Mouse (Mus musculus): Measurements from ENCODE around the gene Map4. TPM values are rescaled to one million over a fixed set of nuclear protein-coding genes. Genes with fewer than 3 reads are reported as not detected.

Gene Map4
- polyA plus RNA-seq, 1 experiment from 2014 or later: 33.9 TPM

DNA sequence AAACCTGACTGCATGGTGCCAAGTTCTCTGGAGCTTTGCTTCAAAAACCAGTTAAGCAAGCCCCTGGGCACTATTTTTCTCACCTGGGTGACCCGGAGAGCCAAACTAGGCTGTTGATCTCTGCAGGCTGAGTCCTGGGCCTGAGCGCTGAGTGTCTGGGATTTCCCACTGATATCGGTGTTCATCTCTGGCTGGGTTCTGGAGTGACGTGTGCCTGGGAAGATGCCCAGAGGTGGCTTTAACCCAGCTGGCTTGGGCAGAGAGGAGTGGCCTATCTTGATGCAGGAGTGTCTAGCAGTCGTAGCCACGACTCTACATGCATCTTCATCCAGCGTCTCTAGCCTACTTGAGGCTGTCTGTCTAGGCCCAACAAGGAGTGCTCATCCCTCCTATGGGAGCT lies 19.5 kb upstream of the Map4 start:
- no peak overlapping the region for H3K9ac ChIP-seq (ENCODE audit: low read depth, low read length)
- no peak for TF ChIP-seq CTCF (IDR thresholded peaks at IDR 0.05; ENCODE audit: low read depth)
- H3K27ac ChIP-seq: no peak overlapping the region
- H3K9me3 ChIP-seq (replicated peaks; ENCODE audit: low read length): no peaks in the 10 kb centered on the region
- no peak overlapping the region for H3K4me2 ChIP-seq (ENCODE audit: low read length)
- no peak for DNase-seq (ENCODE audit: low spot score)
- no peak for ATAC-seq (replicated peaks; ENCODE audit: low FRiP score, low read depth)
- H3K4me3 ChIP-seq (replicated peaks; ENCODE audit: low read depth, low read length): no peak overlapping the region
- 0 out of 2 replicates have a peak, but pooled peaks cover 4% of the 10 kb centered on the region for H3K4me1 ChIP-seq (replicated peaks; ENCODE audit: insufficient read depth, low read length)
- WGBS: 81% methylated on average over 7 of the region's 7 CpGs
- H3K27me3 ChIP-seq (ENCODE audit: insufficient read depth, low read length): no peaks in the 10 kb centered on the region
- H3K36me3 ChIP-seq (ENCODE audit: insufficient read depth, low read length): no peaks in the 10 kb centered on the region

- Histone ChIP-seq H3K4me2 (ENCODE audit: low read length) (peak overlapping the region; percentile 31; the same call in 1 of the 2 replicates), H3K9me3 (replicated peaks; ENCODE audit: low read length) (no peaks in the 10 kb centered on the region), H3K9ac (ENCODE audit: low read depth, low read length) (no peak overlapping the region), H3K27me3 (ENCODE audit: insufficient read depth, low read length) (no peaks in the 10 kb centered on the region), H3K27ac (peak overlapping the region; percentile 51; the same call in 1 of the 2 replicates), H3K36me3 (ENCODE audit: insufficient read depth, low read length) (no peaks in the 10 kb centered on the region), H3K4me1 (replicated peaks; ENCODE audit: insufficient read depth, low read length) (no peaks in the 10 kb centered on the region), H3K4me3 (replicated peaks; ENCODE audit: low read depth, low read length) (no peak overlapping the region)
- 28% methylated on average over 4 of the region's 4 CpGs for WGBS
- DNase-seq (ENCODE audit: low spot score): peak; percentile 84
- TF ChIP-seq CTCF (IDR thresholded peaks at IDR 0.05; ENCODE audit: low read depth): peak; percentile 31
- ATAC-seq (replicated peaks; ENCODE audit: low FRiP score, low read depth): peak; percentile 71
These were observed 16.9 kb upstream of the Map4 start for GRCm38 (mm10) chr9:109914269-109914926.

DNA sequence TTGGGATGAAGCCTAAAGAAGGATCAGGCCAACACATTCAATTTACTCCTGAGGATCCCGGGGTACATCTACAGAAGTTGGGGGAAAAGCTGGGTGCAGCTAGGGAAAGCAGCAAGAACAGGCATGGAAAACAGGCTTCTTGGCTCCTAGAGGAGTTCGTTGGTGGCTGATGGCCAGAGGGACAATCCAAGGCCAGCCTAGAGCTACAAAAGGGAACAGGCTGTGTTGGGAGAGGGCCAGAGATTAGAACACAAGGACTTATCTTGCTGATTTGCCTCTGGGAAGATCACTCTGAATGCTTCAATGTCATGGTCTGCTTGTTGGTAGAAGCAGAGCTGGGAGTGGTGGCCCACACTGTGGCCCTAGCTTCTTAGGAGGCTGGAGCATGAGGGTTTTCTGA lies 13.3 kb upstream of the Map4 start:
- no peak for ATAC-seq (replicated peaks; ENCODE audit: low FRiP score, low read depth)
- no peak overlapping the region for H3K9ac ChIP-seq (ENCODE audit: low read depth, low read length)
- no peak overlapping the region for H3K27ac ChIP-seq
- no peak for TF ChIP-seq CTCF (IDR thresholded peaks at IDR 0.05; ENCODE audit: low read depth)
- H3K4me3 ChIP-seq (replicated peaks; ENCODE audit: low read depth, low read length): no peak overlapping the region
- no peaks in the 10 kb centered on the region for H3K36me3 ChIP-seq (ENCODE audit: insufficient read depth, low read length)
- H3K4me2 ChIP-seq (ENCODE audit: low read length): no peak overlapping the region
- DNase-seq (ENCODE audit: low spot score): no peak
- WGBS: 88% methylated on average over 2 of the region's 2 CpGs
- no peaks in the 10 kb centered on the region for H3K4me1 ChIP-seq (replicated peaks; ENCODE audit: insufficient read depth, low read length)
- no peaks in the 10 kb centered on the region for H3K9me3 ChIP-seq (replicated peaks; ENCODE audit: low read length)
- H3K27me3 ChIP-seq (ENCODE audit: insufficient read depth, low read length): no peaks in the 10 kb centered on the region

DNA sequence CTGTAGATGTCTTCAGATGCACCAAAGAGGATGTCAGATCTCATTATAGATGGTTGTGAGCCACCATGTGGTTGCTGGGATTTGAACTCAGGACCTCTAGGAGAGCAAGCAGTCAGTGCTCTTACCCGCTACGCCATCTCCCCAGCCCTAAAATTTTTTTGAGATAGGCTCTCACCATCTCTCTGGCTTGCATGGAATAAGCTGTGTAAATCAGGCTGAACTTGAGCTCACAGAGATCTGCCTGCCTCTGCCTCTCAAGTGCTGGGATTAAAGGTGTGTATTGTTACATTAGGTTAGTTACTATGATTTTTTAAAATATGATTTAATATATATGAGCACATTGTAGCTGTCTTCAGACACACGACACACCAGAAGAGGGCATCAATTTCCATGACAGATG lies 2.1 kb upstream of the Map4 start:
- H3K4me3 ChIP-seq (replicated peaks; ENCODE audit: low read depth, low read length): no peak overlapping the region
- no peak overlapping the region for H3K27ac ChIP-seq
- ATAC-seq (replicated peaks; ENCODE audit: low FRiP score, low read depth): no peak
- no peak overlapping the region for H3K4me2 ChIP-seq (ENCODE audit: low read length)
- no peaks in the 10 kb centered on the region for H3K27me3 ChIP-seq (ENCODE audit: insufficient read depth, low read length)
- TF ChIP-seq CTCF (IDR thresholded peaks at IDR 0.05; ENCODE audit: low read depth): no peak
- 98% methylated on average over 3 of the region's 3 CpGs for WGBS
- no peak for DNase-seq (ENCODE audit: low spot score)
- H3K4me1 ChIP-seq (replicated peaks; ENCODE audit: insufficient read depth, low read length): 0 out of 2 replicates have a peak, but pooled peaks cover 4% of the 10 kb centered on the region
- no peak overlapping the region for H3K9ac ChIP-seq (ENCODE audit: low read depth, low read length)
- no peaks in the 10 kb centered on the region for H3K36me3 ChIP-seq (ENCODE audit: insufficient read depth, low read length)
- H3K9me3 ChIP-seq (replicated peaks; ENCODE audit: low read length): no peaks in the 10 kb centered on the region

DNA sequence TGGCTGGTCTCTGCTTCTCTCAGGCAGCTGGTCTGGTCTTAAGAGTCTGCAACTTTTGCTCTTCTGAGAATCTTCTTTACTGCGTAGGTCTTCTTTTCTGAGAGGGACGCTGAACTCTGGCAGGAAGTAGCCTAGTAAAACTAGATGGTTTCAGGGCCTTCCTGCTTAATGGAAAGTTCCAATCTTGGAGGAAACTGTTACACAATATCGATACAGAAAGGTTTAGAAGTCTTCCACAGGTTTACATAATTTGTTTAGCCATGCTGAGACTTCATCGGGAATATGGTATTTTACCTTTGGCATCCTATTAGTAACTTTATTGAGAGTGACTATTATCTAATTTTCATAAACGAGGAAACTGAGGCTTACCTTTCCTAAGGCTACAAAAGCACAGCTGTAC lies 1.2 kb upstream of the Map4 start:
- 92% methylated on average over 5 of the region's 5 CpGs for WGBS

DNA sequence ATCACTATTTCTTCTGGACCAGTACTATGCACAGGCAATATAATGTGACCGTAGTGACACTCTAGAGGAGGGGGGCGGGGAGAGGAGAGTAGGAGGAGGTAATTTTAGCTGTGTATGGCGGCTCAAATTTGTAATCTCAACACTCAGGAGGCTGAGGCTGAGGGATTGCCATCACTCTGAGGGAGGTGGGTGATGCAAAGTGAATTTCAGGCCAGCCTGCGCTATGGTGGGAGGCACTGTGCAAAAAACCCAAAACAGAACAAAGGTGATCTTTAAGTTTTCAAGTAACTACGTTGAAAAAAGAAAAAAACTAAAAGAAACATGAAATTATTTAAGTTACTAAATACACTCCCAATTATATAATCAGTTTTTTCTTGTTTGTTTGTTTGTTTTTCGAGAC lies 508 bp upstream of the Map4 start:
- H3K4me2 ChIP-seq (ENCODE audit: low read length): peak overlapping the region; percentile 89
- peak overlapping the region; percentile 90 for H3K4me3 ChIP-seq (replicated peaks; ENCODE audit: low read depth, low read length)
- no peak for ATAC-seq (replicated peaks; ENCODE audit: low FRiP score, low read depth)
- H3K27me3 ChIP-seq (ENCODE audit: insufficient read depth, low read length): no peaks in the 10 kb centered on the region
- H3K36me3 ChIP-seq (ENCODE audit: insufficient read depth, low read length): no peaks in the 10 kb centered on the region
- 48% methylated on average over 6 of the region's 6 CpGs for WGBS
- no peaks in the 10 kb centered on the region for H3K9me3 ChIP-seq (replicated peaks; ENCODE audit: low read length)
- TF ChIP-seq CTCF (IDR thresholded peaks at IDR 0.05; ENCODE audit: low read depth): no peak
- H3K9ac ChIP-seq (ENCODE audit: low read depth, low read length): peak overlapping the region; percentile 90; the same call in 1 of the 2 replicates
- H3K4me1 ChIP-seq (replicated peaks; ENCODE audit: insufficient read depth, low read length): 0 out of 2 replicates have a peak, but pooled peaks cover 4% of the 10 kb centered on the region
- peak overlapping the region; percentile 96 for H3K27ac ChIP-seq
- DNase-seq (ENCODE audit: low spot score): no peak

More for the DNA sequence above, 1.2 kb upstream of the Map4 start:
- Histone ChIP-seq H3K4me2 (ENCODE audit: low read length) (no peak overlapping the region), H3K9ac (ENCODE audit: low read depth, low read length) (no peak overlapping the region), H3K27me3 (ENCODE audit: insufficient read depth, low read length) (no peaks in the 10 kb centered on the region), H3K36me3 (ENCODE audit: insufficient read depth, low read length) (no peaks in the 10 kb centered on the region), H3K9me3 (replicated peaks; ENCODE audit: low read length) (no peaks in the 10 kb centered on the region), H3K27ac (no peak overlapping the region), H3K4me3 (replicated peaks; ENCODE audit: low read depth, low read length) (no peak overlapping the region), H3K4me1 (replicated peaks; ENCODE audit: insufficient read depth, low read length) (0 out of 2 replicates have a peak, but pooled peaks cover 4% of the 10 kb centered on the region)
- DNase-seq (ENCODE audit: low spot score) (no peak), ATAC-seq (replicated peaks; ENCODE audit: low FRiP score, low read depth) (no peak)
- TF ChIP-seq CTCF (IDR thresholded peaks at IDR 0.05; ENCODE audit: low read depth): no peak

Data from kidney, postnatal 0 days (tissue).